Mouse (Mus musculus) right cerebral cortex, adult 18-20 months (tissue): ENCODE measurements around the gene Cdc14a.

ENCODE experiments used
- DNase-seq: peaks from one replicate; pipeline ENCODE4 v3.0.0; 2022; ENCODE audit warnings: mixed read lengths

Gene Cdc14a

GRCm38 (mm10) chr3:116412954-116413724, 10.7 kb downstream of the Cdc14a start:
- DNase-seq, result no peak

DNA sequence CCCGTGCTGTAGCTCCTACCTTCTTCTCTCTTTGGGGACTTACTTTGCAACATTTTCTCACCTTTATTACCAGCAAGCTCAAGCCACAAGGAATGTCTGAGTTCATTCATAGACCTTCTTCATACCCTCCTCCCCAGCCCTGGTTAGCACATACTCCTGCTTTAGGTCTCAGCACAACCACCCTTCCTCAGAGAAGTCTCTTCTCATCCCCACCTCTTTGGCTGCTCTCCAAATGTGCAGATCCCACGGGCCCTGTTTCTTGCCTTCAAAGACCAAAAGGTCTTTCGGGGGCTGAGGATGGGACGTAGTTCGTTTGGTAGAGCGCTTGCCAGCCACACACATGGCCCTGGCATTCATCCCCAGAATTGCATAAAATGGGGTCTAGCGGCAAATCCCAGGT, 13.8 kb downstream of the Cdc14a start:
- no peak for DNase-seq

DNA sequence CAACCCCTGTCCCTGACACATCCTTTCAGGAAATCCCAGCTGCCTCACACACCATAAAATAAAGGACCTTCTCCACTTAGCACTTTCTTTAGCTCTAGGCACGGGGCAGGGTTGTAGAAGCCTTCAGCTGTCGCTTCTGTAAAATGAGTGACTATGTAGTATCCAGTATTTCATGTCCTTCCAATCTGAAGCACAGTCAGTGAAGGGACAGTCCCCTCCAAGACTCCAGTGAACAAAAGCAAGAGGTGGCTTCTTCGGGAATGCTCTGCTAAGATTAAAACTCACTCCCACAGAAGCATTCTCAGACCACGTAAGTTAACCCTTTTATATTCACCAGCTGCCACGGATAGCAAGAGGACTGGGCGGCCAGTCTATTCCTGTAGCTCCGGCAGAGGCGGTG, 14.3 kb downstream of the Cdc14a start:
- no peak for DNase-seq

GRCm38 (mm10) chr3:116408856-116409255, 15.0 kb downstream of the Cdc14a start:
- DNase-seq, result no peak

- DNase-seq, result no peak
Measured at GRCm38 (mm10) chr3:116405516-116405915, 18.3 kb downstream of the Cdc14a start.

- no peak for DNase-seq
Measured at GRCm38 (mm10) chr3:116401436-116401835, 22.4 kb downstream of the Cdc14a start.

DNA sequence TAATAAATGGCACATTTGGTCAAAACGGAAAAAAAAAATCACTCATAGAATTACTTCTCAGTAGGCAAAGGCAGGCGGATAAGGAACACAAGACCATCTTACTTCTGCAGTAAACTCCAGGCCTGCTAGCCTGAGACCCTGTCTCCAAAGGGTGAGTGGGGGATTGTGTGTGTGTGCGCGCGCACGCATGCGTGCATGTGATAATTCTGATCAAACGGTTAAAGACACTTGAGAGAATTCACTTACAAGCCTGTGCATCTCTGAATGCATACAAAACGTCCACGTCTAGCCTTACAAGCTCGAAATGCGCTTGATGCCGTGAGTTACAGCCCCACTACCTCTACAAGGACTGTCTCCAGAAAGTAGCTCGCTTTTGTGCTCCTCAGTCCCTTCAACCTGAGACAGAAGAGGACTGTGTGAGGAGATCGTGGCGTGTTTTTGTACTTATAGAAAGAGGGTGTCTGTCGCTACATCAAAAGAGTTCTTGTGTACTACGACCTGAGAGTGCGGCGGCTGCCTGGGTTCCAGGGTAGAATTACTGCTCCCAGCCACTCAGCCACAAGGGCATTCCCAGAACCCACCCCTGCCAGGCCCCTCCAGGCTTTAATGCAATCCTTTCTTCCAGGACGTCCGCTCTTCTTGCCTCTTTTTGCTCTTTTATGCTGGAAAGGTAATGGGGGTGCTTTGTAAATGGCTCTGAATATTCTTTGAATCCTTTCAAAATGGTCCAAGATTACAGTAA, 24.3 kb downstream of the Cdc14a start:
- no peak for DNase-seq

DNA sequence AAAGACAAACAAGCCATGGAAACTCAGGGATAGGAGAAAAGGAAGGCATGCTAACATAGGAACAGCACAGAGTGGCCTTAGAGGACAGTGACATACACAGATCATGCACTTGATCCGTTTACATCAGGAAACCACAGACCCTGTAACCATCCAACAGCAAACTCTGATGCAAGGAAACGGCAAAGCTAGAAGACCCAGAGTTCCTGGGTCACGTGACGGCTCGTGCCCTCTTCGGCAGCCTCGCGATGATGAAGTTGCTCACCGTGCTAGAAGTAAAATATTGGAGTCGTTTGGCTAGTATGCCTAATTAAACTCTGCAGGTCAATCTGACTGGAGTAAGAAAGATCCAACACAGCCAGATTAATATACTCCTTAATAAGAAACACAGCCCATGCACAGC, 25.3 kb downstream of the Cdc14a start:
- DNase-seq, result no peak

DNA sequence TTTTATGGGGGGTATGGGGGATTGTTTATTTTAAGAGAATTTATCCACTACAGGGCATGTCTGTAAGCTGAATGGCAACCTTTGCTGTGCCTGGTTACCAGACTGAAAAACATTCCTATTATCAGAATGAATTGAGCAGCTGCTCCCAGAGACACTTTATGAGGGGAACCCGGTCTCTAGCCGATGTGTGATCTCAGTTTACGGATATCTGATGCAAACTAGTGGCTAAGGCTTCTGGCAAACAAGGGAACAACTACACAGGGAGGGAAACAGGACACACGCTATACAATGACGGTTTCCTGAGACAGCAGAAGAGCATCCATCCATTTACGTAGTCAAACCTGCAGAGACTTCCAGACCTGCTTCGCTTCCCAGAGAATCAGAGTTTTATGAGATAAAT, 25.9 kb downstream of the Cdc14a start:
- DNase-seq, result no peak

DNA sequence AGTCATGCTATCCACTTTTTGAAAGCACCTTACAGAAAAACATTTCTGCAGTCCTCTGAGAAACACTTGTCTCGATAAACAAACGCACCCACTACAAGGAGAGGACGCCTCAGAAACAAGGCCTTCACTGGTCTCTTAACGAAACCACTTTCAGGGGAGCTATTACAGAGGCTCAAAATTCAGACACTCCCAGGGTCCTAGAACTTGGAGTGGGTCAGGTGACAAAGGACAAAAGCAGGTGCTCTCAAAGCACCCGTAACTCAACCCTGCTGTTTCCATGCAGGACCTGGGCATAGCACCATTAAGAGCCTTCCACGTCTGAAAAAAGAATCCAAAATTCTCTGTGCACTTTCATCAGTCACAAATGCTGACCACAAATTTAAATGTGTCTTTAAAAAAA, 26.5 kb downstream of the Cdc14a start:
- no peak for DNase-seq

DNA sequence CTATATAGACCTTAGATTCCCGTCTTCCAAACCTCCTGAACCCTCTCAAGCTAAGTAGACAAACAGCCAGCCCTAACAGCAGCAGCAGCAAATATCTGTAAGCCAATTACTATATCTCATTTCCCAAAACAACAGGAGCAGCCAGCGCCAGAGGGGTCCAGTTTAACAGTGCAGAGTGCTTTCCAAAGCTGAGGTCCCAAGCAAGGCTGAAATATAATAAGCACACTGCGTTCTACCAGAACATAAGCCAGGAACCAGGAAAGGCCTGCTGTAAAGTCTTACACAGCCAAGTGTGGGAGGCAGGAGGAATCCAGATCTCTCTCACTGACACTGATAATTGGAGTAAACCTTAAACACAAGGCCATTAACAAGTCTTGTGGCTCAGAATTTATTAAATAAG, 27.3 kb downstream of the Cdc14a start:
- no peak for DNase-seq

GRCm38 (mm10) chr3:116394885-116395390, 28.9 kb downstream of the Cdc14a start:
- no peak for DNase-seq

DNA sequence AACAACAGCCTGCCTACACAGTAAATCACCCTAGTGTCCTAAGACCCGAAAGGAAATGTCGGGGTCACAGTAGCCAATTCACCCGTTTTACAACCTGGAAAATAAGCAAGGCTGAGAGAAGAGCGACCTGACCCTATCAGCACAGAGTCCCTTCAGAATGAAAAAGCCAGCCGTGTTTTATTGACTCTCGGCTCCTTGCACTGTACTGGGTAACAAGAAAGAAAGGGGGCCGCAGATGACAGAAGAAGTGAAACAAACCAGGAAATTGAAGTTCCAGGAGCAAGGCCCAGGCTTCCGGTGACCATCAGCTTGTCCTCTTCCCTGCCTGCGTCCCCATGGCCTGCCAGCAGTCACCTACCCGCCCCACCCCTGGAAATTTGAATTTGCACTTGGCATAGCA, 32.4 kb downstream of the Cdc14a start:
- DNase-seq, result no peak

GRCm38 (mm10) chr3:116389500-116390470, 34.0 kb downstream of the Cdc14a start:
- DNase-seq, result no peak

- no peak for DNase-seq
Measured at GRCm38 (mm10) chr3:116388808-116389207, 35.0 kb downstream of the Cdc14a start.

GRCm38 (mm10) chr3:116386886-116387285, 36.9 kb downstream of the Cdc14a start:
- DNase-seq, result no peak

- DNase-seq, result no peak
Measured at GRCm38 (mm10) chr3:116386342-116386741, 37.5 kb downstream of the Cdc14a start.

- no peak for DNase-seq
Measured at GRCm38 (mm10) chr3:116384319-116384718, 39.5 kb downstream of the Cdc14a start.

GRCm38 (mm10) chr3:116380319-116380718, 43.5 kb downstream of the Cdc14a start:
- no peak for DNase-seq

DNA sequence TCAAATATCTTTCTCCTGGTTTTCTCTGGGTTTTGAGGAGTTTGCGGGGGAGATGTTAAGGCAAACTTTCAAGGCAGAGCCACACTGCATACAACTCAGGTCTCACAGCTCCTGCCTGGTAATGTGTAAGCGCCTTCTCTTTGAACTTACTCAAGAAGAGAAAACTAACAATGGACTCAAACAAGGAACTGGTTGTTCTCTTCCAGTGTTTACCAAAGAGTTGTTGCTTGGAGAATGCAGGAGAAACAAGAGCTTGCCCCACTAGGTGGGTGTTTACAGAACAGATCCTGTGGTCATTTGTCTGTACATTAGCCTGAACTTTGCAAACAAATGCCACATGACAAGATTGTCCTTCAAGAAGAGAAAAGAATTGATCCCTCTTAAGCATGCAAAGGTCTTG, 48.4 kb downstream of the Cdc14a start:
- no peak for DNase-seq

GRCm38 (mm10) chr3:116374486-116374885, 49.3 kb downstream of the Cdc14a start:
- DNase-seq, result no peak

DNA sequence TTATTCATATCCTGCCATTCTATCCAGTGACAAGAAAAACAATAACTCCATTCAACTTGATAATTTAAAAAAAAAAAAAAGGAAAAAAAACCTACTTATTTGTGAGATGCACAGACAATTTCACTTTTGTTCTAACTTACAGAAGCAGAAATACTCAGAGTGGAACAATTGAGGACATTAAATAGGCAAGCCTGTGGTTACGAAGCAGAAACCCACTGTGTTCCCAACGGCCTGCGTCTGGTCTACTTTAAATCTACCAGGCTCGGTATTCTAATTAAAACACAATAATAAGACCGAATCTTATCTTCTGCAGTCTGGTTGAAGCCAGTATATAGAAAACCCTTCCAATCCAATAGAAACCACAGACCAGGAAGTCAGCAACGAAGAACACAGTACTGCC, 50.6 kb downstream of the Cdc14a start:
- DNase-seq, result no peak

GRCm38 (mm10) chr3:116368868-116369437, 54.9 kb downstream of the Cdc14a start:
- no peak for DNase-seq
